ENCODE assay signal across 8 mouse cellular contexts in the genomic region with DNA sequence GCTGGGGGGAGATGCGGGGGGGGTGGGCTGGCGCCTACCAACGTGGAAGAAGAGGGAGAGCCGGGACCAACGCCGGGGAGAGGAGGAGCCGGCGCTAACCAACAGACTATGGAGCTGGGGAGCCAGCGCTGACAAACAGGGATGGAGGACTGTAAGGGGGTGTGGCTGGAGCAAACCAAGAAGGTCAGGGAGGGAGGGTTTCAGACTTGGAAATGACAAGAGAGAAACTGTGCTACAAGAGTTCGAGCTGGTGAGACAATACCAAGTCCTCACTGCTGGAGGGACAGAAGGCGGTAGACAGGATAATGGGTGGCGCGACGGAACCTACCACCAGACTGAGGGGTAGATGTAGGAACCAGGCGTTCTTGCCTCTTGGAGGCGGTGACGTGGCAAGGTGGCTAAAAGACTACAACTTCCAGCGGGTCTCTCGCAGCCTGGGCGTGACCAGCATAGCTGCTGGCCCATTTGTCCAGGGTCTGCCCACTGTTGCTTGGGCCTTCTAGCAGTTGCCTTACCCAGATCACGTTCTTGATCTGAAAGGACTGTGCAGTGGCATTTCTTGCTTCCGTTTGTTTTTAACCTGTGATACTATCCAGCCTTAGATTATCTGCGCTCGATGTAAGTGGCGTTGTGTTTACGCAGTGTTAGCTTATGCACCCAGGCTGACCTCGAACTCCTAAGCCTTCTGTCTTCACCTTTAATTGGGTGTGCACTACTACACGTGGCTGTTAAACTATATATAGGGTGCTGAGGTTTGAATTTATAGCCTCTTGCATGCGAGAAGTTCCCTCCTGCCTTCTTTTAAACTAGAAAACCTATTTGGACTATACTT. TPM values are rescaled to one million over a fixed set of nuclear protein-coding genes. Genes with fewer than 3 reads are reported as not detected.
DNase-seq lines count a peak whose midpoint lies in the region; ATAC-seq lines count a peak whose summit lies in the region.

Gene Ptov1 (minus strand): TSS at position 92 of the 832 bp plus-strand sequence.

- peak within 1 kb of the TSS; percentile 65 for H3K4me2 ChIP-seq in lung, embryonic 16.5 days (ENCODE audit: low read depth, low read length)

- H3K4me3 ChIP-seq in lung, embryonic 16.5 days (ENCODE audit: low read length), result peak within 1 kb of the TSS; percentile 96

- H3K9me3 ChIP-seq in lung, embryonic 16.5 days (ENCODE audit: control insufficient read depth, low read length), result no peaks in the 10 kb centered on the region

- WGBS in lung, embryonic 16.5 days, result 2% methylated on average over 29 of the region's 29 CpGs

- no peaks in the 10 kb centered on the region for H3K27me3 ChIP-seq in lung, embryonic 16.5 days (ENCODE audit: control insufficient read depth, insufficient read depth, low read depth, low read length)

- peak; percentile 99 for DNase-seq in MEL-GATA-1-ER (ENCODE audit: extremely low read depth, low read depth)
- DNase-seq in cerebellum, adult 8-10 months, result peak; percentile 90
- peak; percentile 95 for DNase-seq in forelimb bud, embryonic 11.5 days (ENCODE audit: low read depth, low spot score)
- peak; percentile 92 for DNase-seq in layer of hippocampus, adult 9-10 months (ENCODE audit: low spot score)
- DNase-seq in ovary, postnatal 10 days (ENCODE audit: low spot score), result peak; percentile 67
- DNase-seq in thymus, postnatal 10 days (ENCODE audit: low spot score in 2 of 2), result peak; percentile 78 to 84

- H3K9ac ChIP-seq in lung, embryonic 16.5 days (ENCODE audit: low read length), result peak within 1 kb of the TSS; percentile 100

- peaks cover 47% of the 10 kb centered on the region for H3K4me1 ChIP-seq in lung, embryonic 16.5 days (replicated peaks; ENCODE audit: control insufficient read depth, insufficient read depth, low read length)

- H3K27ac ChIP-seq in lung, embryonic 16.5 days (ENCODE audit: low read length), result peak within 1 kb of the TSS; percentile 100

- peak; percentile 85 to 91 for ATAC-seq in hematopoietic stem cell, adult 5-6 weeks (replicated peaks in 1 of 2; ENCODE audit: insufficient read depth in 1 of 2, low FRiP score in 2 of 2, low TSS enrichment in 1 of 2, low read depth in 1 of 2, poor library complexity in 2 of 2, severe bottlenecking in 2 of 2)
- peak; percentile 92 for ATAC-seq in lung, embryonic 16.5 days (ENCODE audit: low read depth)

- peaks cover 8% of the 10 kb centered on the region for H3K36me3 ChIP-seq in lung, embryonic 16.5 days (ENCODE audit: control insufficient read depth, insufficient read depth, low read length)

RNA-seq across cellular contexts. Expression of gene Ptov1, which starts in this region (rescaled TPM):
- total RNA-seq in hematopoietic stem cell, adult 5-6 weeks (2017), result 41.8 and 54.1 TPM in 2 replicates
- 302 and 307 TPM in 2 replicates for polyA plus RNA-seq in lung, embryonic 16.5 days (2015; fragmentation: Nextera tagmentation; extraction: Ambion mirVana)

Comparison
In these comparisons a context has a peak if more than half of its experiments do, and no peak if none do; other contexts are left out.
1. Peak in every context shown above with its lines: DNase-seq, ATAC-seq, H3K4me3 ChIP-seq and H3K27ac ChIP-seq.